Mouse (Mus musculus) frontal cortex, adult (tissue): ENCODE data around the gene Mgst2.

Experiments used
- ATAC-seq: cut with Nextera tagmentation; 2 replicates; pipeline ENCODE4 v1.9.2; 2017; ENCODE audit warnings: mild to moderate bottlenecking, moderate library complexity, mixed read lengths; ENCODE audit not compliant: low TSS enrichment

Mgst2 gene

DNA sequence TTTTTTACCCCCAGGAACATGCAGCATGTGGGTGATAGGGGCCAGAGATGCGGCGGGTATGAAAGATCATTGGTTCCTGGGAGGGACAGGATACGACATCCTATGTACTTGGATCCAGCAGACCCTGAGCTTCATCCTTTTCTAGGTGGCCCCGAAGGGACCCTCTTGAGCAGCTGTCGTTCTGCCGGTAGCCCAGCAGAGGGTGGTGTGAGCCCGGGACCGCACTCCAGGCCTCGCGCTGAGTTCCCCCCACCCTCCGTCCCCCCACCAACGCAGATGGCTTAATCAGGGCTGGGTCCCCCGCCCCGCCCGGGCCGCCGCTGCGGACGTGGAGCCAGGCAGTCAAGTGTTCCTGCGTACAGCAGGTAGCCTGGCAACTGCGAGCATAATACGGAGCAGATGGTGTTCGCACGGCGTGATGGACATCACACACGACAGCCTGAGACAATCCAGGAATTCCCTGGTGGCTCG, 41.2 kb downstream of the Mgst2 start:
- ATAC-seq, result peak; percentile 73

DNA sequence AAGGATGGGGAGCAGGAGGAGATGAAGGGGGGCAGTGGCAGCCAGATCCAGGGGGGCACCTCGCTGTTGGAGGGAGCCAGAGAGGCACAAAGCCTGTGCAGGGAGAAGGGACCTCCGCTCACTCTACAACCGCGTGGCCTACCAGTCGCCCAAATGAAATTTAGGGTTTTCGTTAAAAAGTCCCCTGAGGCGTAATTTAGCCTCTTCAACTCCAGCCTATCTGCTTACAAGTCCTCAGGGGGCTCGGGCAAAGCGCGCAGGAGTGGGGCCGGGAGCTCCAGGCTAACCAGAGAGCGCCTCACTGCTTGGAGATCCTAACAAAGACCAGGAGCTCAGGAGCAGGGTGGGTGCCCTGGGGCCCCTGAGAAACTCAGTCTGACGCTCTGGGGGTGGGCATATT, 41.8 kb downstream of the Mgst2 start:
- no peak for ATAC-seq

DNA sequence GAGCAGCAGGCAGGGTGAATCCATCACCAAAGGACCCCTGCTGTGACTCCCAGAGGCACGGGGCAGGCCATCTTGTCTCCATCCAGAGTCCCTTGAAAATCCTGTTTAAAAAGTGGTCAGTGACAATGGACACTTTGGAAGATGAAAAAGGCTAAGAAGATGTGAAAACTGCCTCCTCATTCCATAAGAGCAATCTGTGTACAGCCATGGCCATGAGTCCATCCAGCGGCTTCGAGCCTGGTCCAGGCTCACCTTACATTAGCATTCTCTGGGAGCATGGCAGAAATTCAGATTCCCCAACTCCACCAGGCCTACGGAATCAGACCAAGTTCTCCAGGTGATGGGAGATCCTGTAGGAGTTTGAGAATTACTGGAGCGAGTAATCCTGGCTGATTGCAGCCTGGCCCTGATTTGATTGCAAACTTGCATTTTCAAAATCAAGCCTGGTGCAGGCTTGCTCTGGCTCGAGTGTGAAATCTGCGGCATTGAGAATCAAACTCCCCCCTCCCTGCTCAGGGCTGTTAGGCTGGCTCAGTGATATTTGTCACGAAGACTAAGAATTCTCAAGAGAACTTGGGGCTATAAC, 42.6 kb downstream of the Mgst2 start:
- no peak for ATAC-seq

DNA sequence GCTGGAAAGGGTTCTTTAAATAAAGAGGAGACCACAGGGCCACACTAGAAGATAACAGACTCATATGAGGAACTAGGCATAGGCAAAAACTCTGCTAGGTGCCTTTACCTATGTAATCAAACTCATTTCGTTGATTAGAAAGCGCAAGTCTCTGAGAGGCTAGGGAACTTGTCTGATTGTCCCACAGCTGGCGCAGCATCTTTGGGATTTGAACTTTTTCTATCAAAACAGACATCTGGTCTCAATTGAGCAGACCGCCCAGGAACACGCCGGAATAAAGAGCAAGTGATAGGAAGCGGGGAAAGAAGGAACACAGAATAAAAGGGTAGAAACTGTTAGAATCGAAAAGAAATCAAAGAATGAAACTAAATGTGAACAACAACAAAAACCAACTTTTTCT, 43.3 kb downstream of the Mgst2 start:
- no peak for ATAC-seq

DNA sequence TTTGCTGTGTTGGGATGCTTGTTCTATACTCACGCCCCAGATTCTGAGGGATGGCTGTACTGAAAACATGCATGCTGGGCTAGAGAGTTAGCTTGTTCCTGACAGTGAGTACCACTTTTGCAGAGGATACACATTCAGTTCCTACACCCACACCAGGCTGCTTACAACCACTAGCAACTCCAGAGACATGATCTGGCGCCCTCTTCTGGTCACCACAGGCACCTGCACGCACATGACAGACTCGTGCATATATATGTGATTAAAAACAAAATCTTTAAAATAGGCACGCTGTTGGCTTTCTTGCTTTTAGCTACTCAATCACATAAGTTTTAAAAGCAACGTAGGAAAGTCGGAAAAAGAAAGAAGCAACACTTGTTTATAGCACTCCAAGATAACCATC, 45.1 kb downstream of the Mgst2 start:
- no peak for ATAC-seq

DNA sequence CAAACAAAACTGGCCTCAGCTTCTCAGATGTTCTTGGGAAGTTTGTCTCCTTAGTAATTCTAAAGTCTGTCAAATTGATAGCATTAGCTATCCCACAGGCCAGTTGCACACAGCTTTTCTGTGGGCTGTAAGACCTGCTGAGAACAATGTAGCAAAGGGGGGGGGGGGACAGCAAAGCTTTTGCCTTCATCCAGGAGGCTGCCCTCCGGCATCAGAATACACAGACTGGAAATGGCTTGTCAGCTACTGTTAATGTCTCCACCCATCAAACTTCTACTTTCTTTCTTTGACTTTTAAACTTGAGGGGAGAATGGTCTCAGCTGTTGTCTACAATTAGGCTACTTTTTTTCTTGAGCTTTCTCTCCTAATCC, 48.2 kb downstream of the Mgst2 start:
- no peak for ATAC-seq

DNA sequence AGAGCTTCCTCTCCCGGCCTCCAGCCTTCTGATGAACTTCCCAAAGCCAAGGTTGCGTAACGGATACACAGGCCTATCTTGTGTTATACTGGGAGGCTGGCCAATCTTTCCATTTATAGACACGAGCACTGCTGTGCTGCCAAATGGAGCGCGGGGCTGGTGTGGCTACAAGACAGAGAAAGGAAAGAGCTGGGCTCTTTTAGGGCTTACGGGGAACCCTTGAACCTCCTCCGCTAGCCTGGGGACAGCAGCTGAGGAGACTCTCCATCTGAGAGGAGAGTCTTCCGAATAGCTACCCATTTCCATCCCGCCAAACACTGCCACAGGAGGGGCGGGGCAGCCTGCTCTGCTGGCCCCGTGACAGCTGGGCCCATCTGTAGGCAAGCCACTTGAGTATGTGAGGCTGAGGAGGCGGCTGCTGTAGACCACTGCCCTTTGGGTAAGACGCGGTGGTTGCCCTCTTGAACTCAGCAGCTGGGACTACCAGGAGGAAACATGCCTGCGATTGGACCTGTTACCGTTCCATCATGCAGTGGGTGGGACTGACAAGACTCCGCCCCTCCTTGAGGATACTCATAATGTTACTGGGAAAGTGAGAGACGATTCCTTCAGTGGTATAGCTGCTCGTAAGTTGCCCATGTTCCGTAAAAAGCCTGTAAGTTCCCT, 48.7 kb downstream of the Mgst2 start:
- ATAC-seq, result peak; percentile 92

DNA sequence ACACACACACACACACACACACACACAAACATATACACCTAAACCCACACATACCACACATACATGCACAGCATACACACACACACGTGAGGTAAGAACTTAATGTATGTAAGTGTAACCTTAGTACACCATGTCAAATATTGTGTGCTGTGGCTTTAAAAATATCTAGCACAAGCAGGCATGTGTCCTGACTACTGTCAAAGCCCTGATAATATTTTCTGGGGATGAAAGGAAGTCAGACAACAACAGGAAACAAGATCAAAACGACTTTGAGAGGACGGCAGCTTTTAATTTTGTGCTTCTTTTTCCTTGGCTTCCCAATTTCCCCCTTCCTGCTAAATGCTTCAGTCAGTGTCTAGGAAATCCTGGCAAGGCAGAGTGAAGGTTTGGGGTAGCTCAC, 52.2 kb downstream of the Mgst2 start:
- no peak for ATAC-seq

DNA sequence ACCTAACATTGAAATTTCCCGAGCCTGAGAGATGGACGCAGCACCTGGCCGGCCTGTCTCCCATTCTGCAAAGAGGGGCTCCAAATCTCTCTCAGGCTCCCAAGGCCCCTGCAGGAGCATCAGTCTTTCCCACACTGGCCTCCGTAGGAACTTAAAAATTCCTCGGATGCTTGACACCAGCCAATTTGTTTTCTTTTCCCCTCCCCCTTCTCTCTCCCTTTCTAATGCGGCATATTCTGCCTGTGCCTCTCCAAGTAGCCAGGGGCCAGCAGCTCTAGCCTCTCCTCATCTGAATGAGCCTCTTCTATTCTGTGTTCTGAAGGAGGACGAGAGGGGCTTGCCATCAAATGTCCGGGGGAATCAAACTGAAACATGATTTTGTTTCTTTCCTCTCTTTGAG, 53.1 kb downstream of the Mgst2 start:
- no peak for ATAC-seq

DNA sequence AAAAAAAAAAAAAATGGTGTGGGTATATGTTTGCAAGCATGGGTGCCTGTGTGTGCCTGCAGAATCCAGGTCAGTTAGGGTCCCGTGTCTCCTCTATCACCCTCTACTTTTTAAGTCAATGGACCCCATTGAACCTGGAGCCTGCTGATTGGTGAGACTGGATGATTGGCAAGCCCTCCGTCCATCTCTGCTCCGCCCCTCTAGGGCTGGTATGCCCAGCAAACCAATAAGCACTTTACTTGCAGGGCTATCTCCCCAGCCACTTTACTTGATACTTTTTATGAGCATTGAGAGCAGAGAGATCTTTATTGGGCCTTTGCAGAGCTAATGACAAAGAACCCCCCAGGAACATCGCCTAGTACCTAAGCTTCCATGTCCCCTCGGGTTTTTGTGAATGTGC, 54.3 kb downstream of the Mgst2 start:
- no peak for ATAC-seq

DNA sequence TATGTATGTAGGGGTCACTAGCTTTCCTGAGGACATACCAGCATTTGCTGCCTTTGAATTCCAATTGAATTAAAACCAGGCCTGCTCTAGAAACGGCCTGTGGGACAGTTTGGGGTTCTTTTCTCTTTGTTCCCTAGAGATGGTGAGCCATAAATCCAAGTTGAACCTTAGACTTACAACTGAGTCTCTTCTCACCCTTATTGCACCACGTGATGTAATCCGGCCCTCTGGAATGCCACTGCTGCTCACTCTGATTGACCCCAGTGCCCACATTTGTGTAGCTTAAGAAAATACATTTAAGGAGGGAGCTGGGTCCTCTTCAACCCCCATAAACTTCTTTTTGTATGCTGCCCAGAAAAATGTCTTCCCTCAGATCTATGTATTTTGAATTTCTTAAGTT, 57.3 kb downstream of the Mgst2 start:
- ATAC-seq, result no peak

DNA sequence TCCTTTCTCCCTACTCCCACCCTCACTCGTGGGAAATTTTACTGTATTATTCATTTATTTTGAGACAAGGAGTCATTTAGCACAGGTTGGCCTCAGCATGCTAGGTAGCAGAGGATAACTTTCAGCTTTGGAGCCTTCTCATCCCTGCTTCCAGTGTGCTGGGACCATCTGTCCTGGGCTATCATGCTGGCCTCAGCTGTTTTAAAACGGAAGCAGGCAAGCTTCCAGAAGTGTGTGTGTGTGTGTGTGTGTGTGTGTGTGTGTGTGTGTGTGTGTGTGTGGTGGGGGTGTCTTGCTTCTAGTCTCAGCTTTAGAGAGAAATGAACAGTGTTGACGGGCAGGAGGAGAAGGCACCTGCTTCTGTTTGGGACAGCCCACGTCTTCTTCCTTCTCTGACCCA, 57.7 kb downstream of the Mgst2 start:
- no peak for ATAC-seq

DNA sequence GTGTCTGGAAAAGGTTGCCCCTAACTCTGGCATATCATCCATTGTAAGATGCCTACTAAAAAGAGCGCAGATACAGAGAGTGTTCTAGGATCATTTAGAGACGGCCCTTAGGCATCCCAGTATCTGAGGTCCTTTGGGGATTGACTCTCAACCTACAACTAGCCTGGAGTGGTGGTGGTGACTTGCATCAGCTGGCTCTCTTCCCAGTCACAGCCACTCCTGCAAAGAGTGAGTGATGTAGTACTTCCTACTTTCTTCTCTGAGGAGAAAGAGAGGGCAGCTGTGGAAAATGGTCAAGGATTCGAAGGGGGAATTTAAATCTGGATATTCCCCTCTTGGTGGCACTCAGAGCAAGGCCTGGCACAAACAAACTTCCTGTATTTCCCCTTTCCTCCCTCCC, 59.2 kb downstream of the Mgst2 start:
- ATAC-seq, result no peak

DNA sequence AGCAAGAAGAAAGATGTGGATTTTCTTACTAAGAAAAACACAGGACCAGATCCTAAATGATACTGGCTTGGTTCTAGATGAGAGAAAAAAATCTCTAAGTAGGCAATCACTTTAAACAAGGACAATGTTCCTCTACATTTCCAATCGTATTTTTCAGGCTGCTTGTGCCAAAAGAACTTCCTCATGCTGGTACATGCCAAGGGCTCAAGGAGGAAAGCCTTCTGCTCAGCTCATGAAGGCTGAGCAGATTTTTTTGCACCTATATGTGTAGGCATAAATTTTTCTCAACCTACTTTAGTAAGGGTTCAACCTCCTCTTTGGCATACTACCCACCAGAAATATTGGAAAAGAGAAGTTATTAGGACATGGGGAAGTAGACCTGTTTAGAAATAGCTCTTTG, 59.8 kb downstream of the Mgst2 start:
- peak; percentile 79 for ATAC-seq

DNA sequence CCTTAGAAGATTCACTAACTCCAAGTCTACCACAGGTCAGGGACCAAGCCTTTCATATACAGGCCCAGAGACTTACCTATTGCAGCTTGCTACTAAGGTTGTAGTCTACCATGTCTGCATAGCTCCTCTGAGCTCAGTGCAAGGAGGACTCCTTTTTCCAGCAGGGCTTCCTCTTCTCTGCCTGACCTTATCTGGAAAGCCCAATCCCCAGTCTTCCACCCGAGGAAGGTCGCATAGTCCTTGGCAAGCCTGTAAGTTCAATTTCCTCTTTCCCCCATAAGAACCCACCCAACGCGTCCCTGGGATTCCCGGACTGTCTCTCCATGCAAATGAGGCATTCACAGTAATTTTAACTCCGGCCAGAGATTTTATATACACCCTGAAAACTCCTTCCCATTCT, 66.1 kb downstream of the Mgst2 start:
- ATAC-seq, result no peak

DNA sequence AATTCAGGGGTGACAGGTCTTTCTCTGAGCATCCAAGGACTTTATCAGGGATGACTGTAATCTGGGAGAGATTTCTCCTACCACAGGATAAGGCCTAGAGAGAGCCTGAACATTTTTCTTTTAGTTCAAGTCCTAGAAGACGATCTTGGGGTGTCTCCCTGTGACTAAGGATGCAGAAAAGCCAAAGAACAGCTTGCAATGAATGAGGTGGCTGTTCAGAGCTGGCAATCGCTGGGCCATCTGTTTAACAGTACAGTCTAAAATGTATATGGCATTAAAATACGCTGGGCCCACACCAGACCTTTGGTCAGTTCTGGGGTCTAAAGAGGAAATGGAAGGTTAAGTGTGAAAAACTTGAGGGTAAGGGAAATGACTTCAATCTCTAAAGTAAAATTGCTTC, 67.3 kb downstream of the Mgst2 start:
- peak; percentile 56 for ATAC-seq

DNA sequence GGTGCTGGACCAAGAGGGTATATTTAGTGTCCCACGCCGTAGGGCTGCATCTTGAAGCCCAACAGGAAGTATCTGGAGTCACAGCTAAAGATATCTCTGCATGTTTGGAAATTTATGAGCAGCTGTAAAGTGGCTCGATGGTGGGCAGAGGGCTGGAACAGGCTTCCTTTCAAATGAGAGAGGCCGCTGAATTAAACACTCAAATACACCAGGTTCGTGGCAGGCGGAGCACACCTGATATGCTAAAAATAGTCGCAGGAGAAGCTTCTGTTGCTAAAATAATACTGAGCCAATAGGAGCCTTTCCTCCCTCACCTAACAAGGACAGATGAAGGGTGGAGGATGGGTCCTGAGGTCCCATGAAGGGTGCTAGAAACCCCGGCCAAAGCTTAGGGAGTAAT, 67.8 kb downstream of the Mgst2 start:
- ATAC-seq, result peak; percentile 57

DNA sequence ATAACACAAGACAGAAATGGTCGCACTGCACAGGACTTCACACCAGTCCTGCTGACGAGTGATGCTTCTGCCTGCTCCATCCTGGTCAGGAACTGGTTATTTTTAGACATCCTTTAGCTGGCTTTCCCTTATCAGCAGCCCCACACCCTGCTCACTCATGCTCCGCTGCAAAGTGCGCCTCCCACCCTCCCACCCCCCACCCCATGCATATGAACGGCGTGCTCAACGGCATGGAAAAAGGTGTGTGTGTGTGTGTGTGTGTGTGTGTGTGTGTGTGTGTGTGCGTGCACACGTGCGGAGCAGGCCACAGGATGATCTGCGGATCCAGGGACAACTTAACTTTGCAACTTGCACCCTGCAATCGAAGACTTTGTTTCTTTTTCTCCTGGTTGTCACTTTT, 68.3 kb downstream of the Mgst2 start:
- ATAC-seq, result no peak

DNA sequence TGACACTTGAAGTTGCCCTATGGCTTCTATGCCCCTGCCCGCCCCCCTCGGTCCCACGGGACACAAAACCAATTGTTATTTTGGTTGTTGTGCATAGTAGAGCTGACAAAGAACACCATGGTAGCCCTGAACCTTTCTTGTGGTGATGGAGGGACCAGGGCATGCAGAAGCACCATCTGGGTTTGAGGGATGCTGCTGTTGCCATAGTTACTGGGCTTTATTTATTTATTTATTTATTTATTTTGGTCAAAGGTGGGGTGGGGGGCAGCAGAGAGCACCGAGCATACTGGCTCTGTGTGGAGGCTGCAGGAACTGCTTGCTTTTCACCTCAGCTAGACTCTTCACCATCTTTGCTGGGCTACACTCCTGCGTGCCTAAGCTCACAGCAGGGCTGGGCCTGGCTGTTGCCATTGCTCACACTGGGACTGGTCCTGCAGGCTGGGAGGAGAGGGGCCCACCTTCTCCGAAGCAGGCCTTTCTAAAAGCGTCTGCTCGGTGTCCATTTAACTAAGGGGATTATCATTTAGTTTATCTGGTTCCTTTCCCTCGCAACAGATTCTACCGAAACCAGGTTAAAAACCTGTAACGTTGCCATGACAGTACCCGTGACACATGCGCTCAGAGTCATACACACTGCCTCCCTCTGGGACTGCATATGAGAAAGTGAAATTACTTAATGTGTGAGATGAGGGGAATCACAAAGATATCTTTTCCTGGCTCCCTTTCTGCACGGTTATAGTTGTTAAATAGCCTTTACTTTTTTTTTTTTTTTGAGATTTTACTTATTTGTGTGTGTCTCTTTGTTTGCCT, 69.2 kb downstream of the Mgst2 start:
- ATAC-seq, result no peak

DNA sequence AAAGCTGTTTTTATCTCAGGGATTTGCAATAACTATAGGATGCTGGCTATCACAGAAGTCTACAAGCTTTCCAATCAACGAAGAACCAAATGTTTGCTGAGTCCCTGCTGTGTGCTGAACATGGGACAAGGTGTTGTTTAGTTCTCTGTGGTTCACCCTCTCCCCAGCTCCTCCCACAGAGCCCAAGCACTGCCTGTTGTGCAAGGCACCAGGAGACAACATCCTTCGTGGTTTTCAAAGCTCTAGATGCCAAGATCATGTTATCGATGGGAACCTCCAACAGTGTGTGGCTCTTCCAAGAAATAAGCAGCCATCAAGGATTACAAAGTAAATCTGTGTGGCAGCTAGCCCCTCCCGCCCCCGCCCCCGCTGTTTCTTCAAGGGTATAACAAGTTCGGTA, 70.5 kb downstream of the Mgst2 start:
- ATAC-seq, result no peak

DNA sequence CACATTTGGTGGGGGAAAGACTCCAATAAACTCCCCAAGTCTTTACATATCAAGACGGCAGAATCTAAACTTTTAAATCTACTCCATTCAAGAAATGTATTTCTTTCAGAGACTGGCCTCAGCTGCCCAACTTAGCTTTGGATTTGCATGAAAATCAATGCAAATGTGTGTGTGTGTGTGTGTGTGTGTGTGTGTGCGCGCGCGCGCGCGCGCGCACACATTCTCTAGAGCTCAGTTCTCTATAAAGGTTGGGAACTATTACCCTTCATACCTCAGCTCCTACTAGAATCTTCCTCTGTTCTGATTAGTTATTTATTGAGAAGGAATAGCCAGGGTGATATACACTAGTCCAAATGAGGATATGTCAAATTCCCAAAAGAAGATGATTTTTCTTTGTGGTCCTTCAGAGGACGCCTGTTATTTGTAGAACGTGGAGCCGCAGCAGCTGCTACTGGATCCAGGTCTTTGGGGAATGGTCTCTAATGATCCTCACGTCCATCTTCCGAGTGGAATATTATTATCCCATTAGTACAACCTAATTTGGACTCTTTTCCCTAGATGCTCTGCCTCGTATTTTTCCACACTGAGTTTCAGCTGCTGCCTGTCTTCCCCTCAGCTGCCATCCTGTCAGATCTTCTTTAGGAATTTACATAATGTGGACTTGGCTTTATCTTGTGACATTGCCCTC, 71.9 kb downstream of the Mgst2 start:
- no peak for ATAC-seq
